Mouse (Mus musculus) layer of hippocampus, adult 2 months (tissue): ENCODE measurements around the gene Bsg. TPM values are rescaled to one million over a fixed set of nuclear protein-coding genes. Genes with fewer than 3 reads are reported as not detected.
A peak's percentile ranks its signal among the peaks of the same experiment; 100 is the strongest.

Source experiments
- DNase-seq, 2 experiments: peaks; one replicate each; pipeline ENCODE4 v3.0.0; 2022; ENCODE audit warnings: low spot score in 2 of 2
- H3K27ac ChIP-seq: fragments of 200-600 bp; 2 replicates; pipeline ENCODE4 v1.8.1; 2022
- H3K4me3 ChIP-seq: fragments of 200-600 bp; 2 replicates; pipeline ENCODE4 v1.8.1; 2022; ENCODE audit warnings: mild to moderate bottlenecking
- CTCF ChIP-seq: fragments of 200-600 bp; conservative IDR thresholded peaks from 2 replicates; pipeline ENCODE4 v1.8.1; 2022; ENCODE audit warnings: antibody characterized with exemption, mild to moderate bottlenecking, moderate library complexity
- total RNA-seq, 2 experiments: library from RNA; stranded (reverse); gene quantifications; 2 replicates each; pipeline ENCODE4 v1.2.3; 2021

Bsg gene
- total RNA-seq, 2 experiments from 2014 or later = 538 TPM

DNA sequence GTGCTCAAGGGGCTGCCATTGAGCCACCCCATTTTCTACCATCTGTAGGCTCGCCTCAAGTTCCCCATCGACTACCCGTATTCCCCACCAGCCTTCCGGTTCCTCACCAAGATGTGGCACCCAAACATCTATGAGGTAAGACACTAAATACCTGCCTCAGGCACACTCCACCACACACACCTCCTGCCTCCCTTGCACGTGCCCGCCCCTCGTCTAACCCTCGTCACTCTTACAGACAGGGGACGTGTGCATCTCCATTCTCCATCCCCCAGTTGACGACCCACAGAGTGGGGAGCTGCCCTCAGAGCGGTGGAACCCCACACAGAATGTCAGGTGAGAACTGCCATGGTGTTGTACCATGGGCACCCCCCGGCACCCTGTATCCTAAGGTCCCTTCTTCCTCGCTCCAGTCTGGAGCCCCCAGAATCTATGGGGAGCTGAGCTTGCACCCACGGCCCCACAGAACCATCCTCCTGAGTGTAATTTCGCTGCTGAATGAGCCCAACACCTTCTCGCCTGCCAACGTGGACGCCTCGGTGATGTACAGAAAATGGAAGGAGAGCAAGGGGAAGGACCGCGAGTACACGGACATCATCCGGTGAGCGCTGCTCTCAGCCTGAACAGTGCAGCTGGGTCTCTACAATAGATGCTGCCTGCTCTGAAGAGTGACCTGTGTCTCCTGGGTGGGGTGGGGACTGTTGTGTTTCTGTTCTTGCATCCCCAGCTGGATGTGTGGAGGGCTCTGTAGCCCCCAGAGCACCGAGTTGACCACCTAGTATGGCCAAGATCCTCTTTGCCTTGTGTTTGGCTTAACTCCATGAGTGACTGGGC, 19.3 kb upstream of the Bsg start:
- no peak for TF ChIP-seq CTCF
- Histone ChIP-seq H3K4me3 (no peak overlapping the region), H3K27ac (peak overlapping the region; percentile 77; the same call in 1 of the 2 replicates)
- no peak for DNase-seq

- Histone ChIP-seq H3K27ac (no peak overlapping the region), H3K4me3 (no peak overlapping the region)
- no peak for TF ChIP-seq CTCF
- no peak for DNase-seq
Observed at GRCm38 (mm10) chr10:79686219-79686618, 18.1 kb upstream of the Bsg start.

GRCm38 (mm10) chr10:79686691-79687090, 17.6 kb upstream of the Bsg start:
- Histone ChIP-seq H3K27ac (no peak overlapping the region), H3K4me3 (no peak overlapping the region)
- TF ChIP-seq CTCF = no peak
- no peak for DNase-seq

- no peak for TF ChIP-seq CTCF
- DNase-seq = no peak
- H3K4me3 ChIP-seq = no peak overlapping the region
- H3K27ac ChIP-seq = no peak overlapping the region
Observed at GRCm38 (mm10) chr10:79687513-79687912, 16.8 kb upstream of the Bsg start.

DNA sequence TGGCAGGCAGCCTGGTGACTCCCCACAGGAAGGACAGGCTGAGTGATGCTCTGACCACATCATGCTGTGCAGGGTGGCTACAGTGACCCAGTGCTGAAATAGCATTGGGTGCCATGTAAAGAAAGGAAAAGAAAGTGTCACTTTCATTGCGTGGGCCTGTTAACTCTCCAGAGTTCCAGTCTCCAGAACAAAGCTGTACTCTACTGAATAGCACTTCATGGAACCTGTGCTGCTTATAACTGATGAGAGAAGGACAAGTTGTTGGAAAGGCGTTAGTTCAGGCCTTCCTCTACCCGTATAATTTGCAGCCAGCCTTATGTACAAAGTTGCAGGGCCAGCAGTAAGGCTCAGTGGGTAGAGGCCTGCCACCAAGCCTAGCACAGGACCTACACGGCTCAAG, 15.6 kb upstream of the Bsg start, which contains the start of gene Gzmm:
Gene Gzmm, plus strand, starts transcription at position 301 of the 400 bp plus-strand sequence.
- TF ChIP-seq CTCF = no peak
- DNase-seq = no peak
- Histone ChIP-seq H3K4me3 (no peak within 1 kb of the TSS), H3K27ac (0 out of 2 replicates have a peak within 1 kb of the TSS, but pooled peaks have one; percentile 1)

- H3K4me3 ChIP-seq = no peak overlapping the region
- H3K27ac ChIP-seq = 0 out of 2 replicates have a peak overlapping the region, but pooled peaks have one; percentile 1
- no peak for DNase-seq
- TF ChIP-seq CTCF = no peak
Observed at GRCm38 (mm10) chr10:79689178-79689577, 15.1 kb upstream of the Bsg start.

- no peak overlapping the region for H3K27ac ChIP-seq
- DNase-seq = no peak
- H3K4me3 ChIP-seq = no peak overlapping the region
- TF ChIP-seq CTCF = no peak
Observed at GRCm38 (mm10) chr10:79691986-79692548, 12.2 kb upstream of the Bsg start.

DNA sequence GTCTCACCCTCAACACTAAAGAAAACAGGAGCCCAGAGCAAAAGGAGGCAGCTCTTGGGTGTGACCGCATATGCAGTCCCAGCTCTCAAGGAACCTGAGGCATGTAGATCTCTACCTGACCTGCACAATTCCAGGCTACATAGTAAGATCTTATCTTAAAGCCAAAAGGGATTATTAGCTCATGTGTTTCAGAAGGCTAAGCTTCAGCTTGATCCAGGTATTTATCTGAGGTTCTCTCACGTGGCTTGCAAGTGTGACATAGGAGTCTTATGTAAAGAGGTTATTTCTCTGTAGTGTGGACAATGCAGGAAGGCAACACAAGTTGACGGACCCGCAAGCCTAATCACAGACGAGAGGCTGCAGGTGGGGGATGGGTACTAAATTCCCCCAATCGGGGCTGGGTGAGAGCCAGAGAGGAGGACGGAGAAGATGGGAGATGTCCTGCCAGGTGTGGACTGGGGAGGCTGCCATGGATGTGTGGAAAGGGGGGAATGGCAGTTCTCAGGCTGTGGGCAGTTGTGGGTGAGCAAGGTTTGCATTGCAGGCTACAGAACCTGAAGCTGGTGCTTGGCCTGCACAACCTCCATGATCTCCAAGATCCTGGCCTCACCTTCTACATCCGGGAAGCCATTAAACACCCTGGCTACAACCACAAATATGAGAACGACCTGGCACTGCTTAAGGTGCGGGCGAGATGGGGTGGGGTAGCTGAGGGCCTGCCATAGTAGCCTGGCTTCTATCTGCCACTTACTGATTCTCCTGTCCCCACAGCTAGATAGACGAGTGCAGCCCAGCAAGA, 10.5 kb upstream of the Bsg start:
- no peak for TF ChIP-seq CTCF
- no peak for DNase-seq

DNA sequence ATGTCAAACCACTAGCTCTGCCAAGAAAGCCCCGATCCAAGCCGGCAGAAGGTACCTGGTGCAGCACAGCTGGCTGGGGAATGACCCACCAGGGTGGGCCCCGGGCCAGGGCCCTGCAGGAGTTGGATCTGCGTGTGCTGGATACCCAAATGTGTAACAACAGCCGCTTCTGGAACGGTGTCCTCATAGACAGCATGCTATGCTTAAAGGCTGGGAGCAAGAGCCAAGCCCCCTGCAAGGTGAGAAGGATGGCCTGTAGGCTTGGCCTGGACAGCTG, 10.0 kb upstream of the Bsg start:
- H3K27ac ChIP-seq = no peak overlapping the region
- no peak for DNase-seq
- no peak overlapping the region for H3K4me3 ChIP-seq
- no peak for TF ChIP-seq CTCF

More for the DNA sequence above, 10.5 kb upstream of the Bsg start:
- no peak overlapping the region for H3K4me3 ChIP-seq
- H3K27ac ChIP-seq = no peak overlapping the region

DNA sequence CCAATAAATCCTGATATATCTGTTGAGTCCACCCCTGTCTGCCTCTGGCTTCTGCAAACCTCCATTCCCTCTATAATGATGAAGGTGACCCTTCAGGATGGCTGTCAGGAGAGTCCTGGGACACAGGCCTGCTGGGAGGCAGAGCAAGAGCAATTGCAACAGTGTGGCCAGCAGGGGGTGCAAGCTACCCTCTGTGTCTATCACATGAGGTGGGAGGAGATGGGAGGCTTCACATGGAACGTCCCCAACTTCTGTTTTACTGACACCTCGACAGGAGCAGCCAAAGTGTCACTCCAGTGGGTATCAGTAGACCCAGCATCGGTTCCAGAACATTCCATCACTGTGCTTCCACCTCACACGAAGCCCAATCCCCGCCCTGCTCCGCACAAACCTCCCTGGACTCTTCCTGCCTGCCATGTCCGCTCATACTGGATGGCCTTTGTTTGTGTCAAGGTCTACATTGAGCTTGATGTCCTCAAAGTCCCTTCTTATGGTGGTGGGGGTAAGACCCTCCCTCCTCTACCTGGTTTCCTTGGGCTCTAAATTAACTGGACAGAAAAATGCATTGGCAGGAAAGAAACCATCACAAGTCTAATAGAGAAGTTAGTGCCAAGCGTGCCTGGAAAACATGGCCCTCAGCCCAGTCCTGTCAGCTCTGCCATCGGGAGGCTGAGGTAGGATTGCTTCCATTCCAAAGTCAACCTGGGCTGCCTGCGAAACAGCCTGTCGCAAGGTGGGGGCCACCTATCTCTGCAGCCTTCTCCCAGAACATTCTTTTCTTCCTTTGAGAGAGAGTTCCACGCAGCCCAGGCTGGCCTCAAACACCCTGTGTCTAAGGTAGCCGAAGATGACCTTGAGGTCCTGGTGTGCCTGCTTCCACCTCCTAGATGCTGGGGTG, 8.8 kb upstream of the Bsg start:
- Histone ChIP-seq H3K27ac (peak overlapping the region; percentile 66), H3K4me3 (no peak overlapping the region)
- peak; percentile 94 for TF ChIP-seq CTCF
- DNase-seq = peak; percentile 73 to 75

GRCm38 (mm10) chr10:79696129-79696651, 8.1 kb upstream of the Bsg start:
- DNase-seq = no peak
- TF ChIP-seq CTCF = no peak
- H3K4me3 ChIP-seq = no peak overlapping the region
- peak overlapping the region; percentile 66 for H3K27ac ChIP-seq

- H3K4me3 ChIP-seq = no peak overlapping the region
- DNase-seq = no peak
- peak overlapping the region; percentile 66; the same call in 1 of the 2 replicates for H3K27ac ChIP-seq
- TF ChIP-seq CTCF = no peak
Observed at GRCm38 (mm10) chr10:79697916-79698315, 6.4 kb upstream of the Bsg start.

GRCm38 (mm10) chr10:79698459-79698858, 5.8 kb upstream of the Bsg start:
- Histone ChIP-seq H3K27ac (peak overlapping the region; percentile 81), H3K4me3 (no peak overlapping the region)
- no peak for TF ChIP-seq CTCF
- DNase-seq = no peak
